Mouse (Mus musculus): Measurements from ENCODE around the gene Hsdl1. TPM values are rescaled to one million over a fixed set of nuclear protein-coding genes. Genes with fewer than 3 reads are reported as not detected.

Hsdl1 gene
- polyA plus RNA-seq, 2 experiments, result 6.9 to 17.0 TPM

DNA sequence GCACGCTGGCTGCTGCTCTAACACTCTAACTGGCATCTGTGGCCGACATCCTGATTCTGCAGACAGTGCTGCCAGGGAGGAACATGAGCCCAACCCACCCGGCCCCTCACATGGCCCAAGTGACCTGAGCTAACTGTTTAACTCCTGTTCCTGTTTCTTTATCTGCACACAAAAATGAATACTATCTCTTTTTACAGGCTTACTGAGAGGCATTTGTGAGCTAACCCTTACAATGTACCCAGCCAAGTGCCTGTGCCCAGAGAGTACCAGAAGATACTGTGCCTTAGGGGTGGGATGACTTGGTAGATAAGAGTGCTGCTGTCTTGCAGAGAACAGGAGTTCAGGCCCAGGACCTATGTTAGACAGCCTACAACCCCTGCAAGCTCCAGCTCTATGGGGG, 60.0 kb downstream of the Hsdl1 start:
- ATAC-seq (ENCODE audit: insufficient read depth), result peak; percentile 77
- H3K36me3 ChIP-seq (replicated peaks; ENCODE audit: control insufficient read depth, insufficient read depth, low read depth), result peaks cover 58% of the 10 kb centered on the region

DNA sequence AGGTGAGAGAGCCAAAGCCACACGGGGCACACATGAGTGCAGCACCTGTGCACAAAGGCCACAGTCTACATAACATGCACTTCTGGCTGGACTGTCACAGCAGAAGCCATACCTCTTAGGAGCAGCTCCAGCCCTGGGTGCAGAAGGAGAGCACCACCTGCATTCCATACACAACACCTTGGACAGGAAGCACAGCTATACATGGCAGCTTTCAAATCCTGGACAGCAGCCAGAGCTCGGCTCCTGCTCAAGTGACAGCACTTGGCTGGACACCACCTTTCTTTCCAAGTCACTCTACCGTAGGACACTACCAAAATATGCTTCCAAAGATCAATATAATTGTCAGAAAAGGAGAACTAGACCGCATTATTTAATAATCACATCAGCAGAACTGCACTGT, 61.6 kb downstream of the Hsdl1 start:
- no peak for ATAC-seq (ENCODE audit: insufficient read depth)
- no peak for DNase-seq (ENCODE audit: low read depth in 3 of 3, low spot score in 3 of 3)
- Histone ChIP-seq H3K27me3 (ENCODE audit: control insufficient read depth, insufficient read depth, low read length) (no peaks in the 10 kb centered on the region), H3K9ac (replicated peaks) (no peak overlapping the region), H3K36me3 (replicated peaks; ENCODE audit: control insufficient read depth, insufficient read depth, low read depth) (peaks cover 63% of the 10 kb centered on the region), H3K27ac (no peak overlapping the region), H3K4me1 (replicated peaks; ENCODE audit: control insufficient read depth in 2 of 2, insufficient read depth in 2 of 2, low read length in 1 of 2) (no peaks in the 10 kb centered on the region), H3K4me3 (ENCODE audit: insufficient read depth in 1 of 2, low read depth in 2 of 2, low read length in 2 of 2) (no peak overlapping the region), H3K9me3 (ENCODE audit: control insufficient read depth, low read length) (no peaks in the 10 kb centered on the region), H3K4me2 (ENCODE audit: low read depth) (no peak overlapping the region)
- TF ChIP-seq EP300 (IDR thresholded peaks at IDR 0.05; ENCODE audit: low read depth), result no peak
- no peak for TF ChIP-seq CTCF (IDR thresholded peaks at IDR 0.05; ENCODE audit: low read depth)
- WGBS (ENCODE audit: insufficient replicate concordance), result 87% methylated on average over 4 of the region's 4 CpGs

More for the DNA sequence above, 60.0 kb downstream of the Hsdl1 start:
- no peak for TF ChIP-seq CTCF (IDR thresholded peaks at IDR 0.05; ENCODE audit: low read depth)
- TF ChIP-seq EP300 (IDR thresholded peaks at IDR 0.05; ENCODE audit: low read depth), result peak; percentile 62
- no peak overlapping the region for H3K9ac ChIP-seq (replicated peaks)
- no peaks in the 10 kb centered on the region for H3K27me3 ChIP-seq (ENCODE audit: control insufficient read depth, insufficient read depth, low read length)
- peak in 1 of 3 experiments; percentile 20 for DNase-seq (ENCODE audit: low read depth in 3 of 3, low spot score in 3 of 3)
- H3K9me3 ChIP-seq (ENCODE audit: control insufficient read depth, low read length), result no peaks in the 10 kb centered on the region
- no peak overlapping the region for H3K27ac ChIP-seq
- H3K4me2 ChIP-seq (ENCODE audit: low read depth), result no peak overlapping the region
- 34% methylated on average over 3 of the region's 3 CpGs for WGBS (ENCODE audit: insufficient replicate concordance)
- H3K4me1 ChIP-seq (replicated peaks; ENCODE audit: control insufficient read depth in 2 of 2, insufficient read depth in 2 of 2, low read length in 1 of 2), result no peaks in the 10 kb centered on the region; a peak in 1 of 4 replicates
- no peak overlapping the region for H3K4me3 ChIP-seq (ENCODE audit: insufficient read depth in 1 of 2, low read depth in 2 of 2, low read length in 2 of 2)

Other genes starting within 250 kb of the Hsdl1 start
- 29.8 and 54.1 TPM in 2 replicates for gene Hsbp1, start 230.7 kb downstream of the Hsdl1 start, polyA plus RNA-seq (2012; rRNA removed)
- gene Hsbp1, start 230.7 kb downstream of the Hsdl1 start, polyA plus RNA-seq (2014; fragmentation: Nextera tagmentation; extraction: Ambion mirVana), result 78.0 and 79.4 TPM in 2 replicates
- gene Mlycd, start 180.3 kb downstream of the Hsdl1 start, polyA plus RNA-seq (2012; rRNA removed), result 6.0 and 6.4 TPM in 2 replicates
- 8.1 and 9.6 TPM in 2 replicates for gene Mlycd, start 180.3 kb downstream of the Hsdl1 start, polyA plus RNA-seq (2014; fragmentation: Nextera tagmentation; extraction: Ambion mirVana)
- 18.8 and 23.0 TPM in 2 replicates for gene Osgin1, start 141.1 kb downstream of the Hsdl1 start, polyA plus RNA-seq (2012; rRNA removed)
- gene Osgin1, start 141.1 kb downstream of the Hsdl1 start, polyA plus RNA-seq (2014; fragmentation: Nextera tagmentation; extraction: Ambion mirVana), result 16.0 and 17.0 TPM in 2 replicates
- gene Necab2, start 128.5 kb downstream of the Hsdl1 start, polyA plus RNA-seq (2012; rRNA removed), result 0.06 and 0.14 TPM in 2 replicates
- gene Necab2, start 128.5 kb downstream of the Hsdl1 start, polyA plus RNA-seq (2014; fragmentation: Nextera tagmentation; extraction: Ambion mirVana), result not detected in 2 replicates
- gene Slc38a8, start 73.5 kb downstream of the Hsdl1 start, polyA plus RNA-seq (2012; rRNA removed), result 0.02 TPM in 1 of 2 replicates, not detected in the other
- not detected in 2 replicates for gene Slc38a8, start 73.5 kb downstream of the Hsdl1 start, polyA plus RNA-seq (2014; fragmentation: Nextera tagmentation; extraction: Ambion mirVana)
- gene Mbtps1, start 16.4 kb downstream of the Hsdl1 start, polyA plus RNA-seq (2012; rRNA removed), result 18.2 and 23.7 TPM in 2 replicates
- gene Mbtps1, start 16.4 kb downstream of the Hsdl1 start, polyA plus RNA-seq (2014; fragmentation: Nextera tagmentation; extraction: Ambion mirVana), result 19.6 and 21.4 TPM in 2 replicates
- gene Dnaaf1, start 52 bp upstream of the Hsdl1 start, polyA plus RNA-seq (2012; rRNA removed), result 0.03 and 0.06 TPM in 2 replicates
- gene Dnaaf1, start 52 bp upstream of the Hsdl1 start, polyA plus RNA-seq (2014; fragmentation: Nextera tagmentation; extraction: Ambion mirVana), result 0.04 and 0.13 TPM in 2 replicates
- 6.6 and 6.9 TPM in 2 replicates for gene Taf1c, start 30.0 kb upstream of the Hsdl1 start, polyA plus RNA-seq (2012; rRNA removed)
- 4.7 and 5.2 TPM in 2 replicates for gene Taf1c, start 30.0 kb upstream of the Hsdl1 start, polyA plus RNA-seq (2014; fragmentation: Nextera tagmentation; extraction: Ambion mirVana)
- not detected in 2 replicates for gene Adad2, start 37.6 kb upstream of the Hsdl1 start, polyA plus RNA-seq (2012; rRNA removed)
- gene Adad2, start 37.6 kb upstream of the Hsdl1 start, polyA plus RNA-seq (2014; fragmentation: Nextera tagmentation; extraction: Ambion mirVana), result not detected in 2 replicates
- not detected in 2 replicates for gene Kcng4, start 60.5 kb upstream of the Hsdl1 start, polyA plus RNA-seq (2012; rRNA removed)
- not detected in 2 replicates for gene Kcng4, start 60.5 kb upstream of the Hsdl1 start, polyA plus RNA-seq (2014; fragmentation: Nextera tagmentation; extraction: Ambion mirVana)
- gene Wfdc1, start 91.2 kb upstream of the Hsdl1 start, polyA plus RNA-seq (2012; rRNA removed), result 0.95 and 0.99 TPM in 2 replicates
- gene Wfdc1, start 91.2 kb upstream of the Hsdl1 start, polyA plus RNA-seq (2014; fragmentation: Nextera tagmentation; extraction: Ambion mirVana), result 1.3 and 2.1 TPM in 2 replicates
- gene Atp2c2, start 124.8 kb upstream of the Hsdl1 start, polyA plus RNA-seq (2012; rRNA removed), result 0.08 and 0.11 TPM in 2 replicates
- gene Atp2c2, start 124.8 kb upstream of the Hsdl1 start, polyA plus RNA-seq (2014; fragmentation: Nextera tagmentation; extraction: Ambion mirVana), result 0.08 and 0.10 TPM in 2 replicates
- gene Tldc1, start 203.2 kb upstream of the Hsdl1 start, polyA plus RNA-seq (2012; rRNA removed), result 2.7 and 2.8 TPM in 2 replicates
- 1.3 and 2.0 TPM in 2 replicates for gene Tldc1, start 203.2 kb upstream of the Hsdl1 start, polyA plus RNA-seq (2014; fragmentation: Nextera tagmentation; extraction: Ambion mirVana)

All from liver, embryonic 14.5 days (tissue).